Mouse (Mus musculus) liver, embryonic 14 days (tissue): ENCODE measurements around the gene Zcchc8. TPM values are rescaled to one million over a fixed set of nuclear protein-coding genes. Genes with fewer than 3 reads are reported as not detected.

Experiments
- polyA plus RNA-seq: library from polyadenylated mRNA; depleted of rRNA; stranded (reverse); fragments of >200 nt; gene quantifications from 2 replicates; pipeline ENCODE4 v1.2.3, GENCODE M21; 2012; rRNA removed

The Zcchc8 gene
- 25.3 and 26.7 TPM in 2 replicates for polyA plus RNA-seq

DNA sequence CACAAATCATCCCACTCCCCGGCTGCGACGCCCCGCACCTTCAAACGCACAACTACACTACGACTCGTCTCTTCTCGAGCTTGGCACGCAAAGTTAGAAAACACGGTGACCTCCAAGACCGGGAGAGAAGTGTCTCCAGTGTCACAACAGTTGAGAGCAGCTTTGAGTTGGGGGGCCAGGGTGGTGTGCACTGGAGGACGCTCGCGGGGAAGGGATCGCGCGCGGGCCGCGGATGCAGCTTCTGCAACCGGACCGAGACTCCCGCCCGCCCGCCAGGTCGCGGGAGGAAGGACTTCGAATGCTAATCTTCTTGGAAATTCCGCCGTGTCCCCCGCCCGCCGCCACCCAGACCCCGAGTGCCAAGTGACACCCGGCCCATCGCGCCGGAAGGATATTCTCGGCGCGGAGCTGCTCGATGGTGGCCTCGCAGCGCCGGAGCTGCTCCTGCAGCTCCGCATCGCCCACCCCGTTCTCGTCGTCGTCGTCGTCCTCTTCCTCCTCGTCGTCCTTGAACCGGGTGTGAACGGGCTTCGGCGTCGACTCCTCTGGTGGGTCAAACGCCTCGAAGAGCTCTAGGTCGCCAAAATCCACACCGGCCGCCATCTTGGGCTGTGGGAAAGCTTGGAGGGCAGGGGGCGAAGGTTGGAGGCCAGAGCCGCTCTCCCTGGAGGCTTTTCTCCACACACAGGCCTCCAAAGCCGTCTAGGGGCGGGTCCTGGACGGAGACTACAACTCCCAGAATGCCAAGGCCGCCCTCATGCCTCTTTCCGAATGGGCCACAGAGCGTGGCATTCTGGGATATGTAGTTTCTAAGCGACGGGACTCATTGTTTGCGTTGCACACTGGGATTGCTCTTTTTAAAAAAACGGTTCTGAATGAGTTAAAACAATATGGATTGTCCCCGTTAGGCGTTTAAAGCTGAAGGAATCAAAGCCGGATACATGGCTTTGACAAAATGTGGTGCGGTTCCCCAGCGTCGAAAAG, at the start of gene Zcchc8:
Gene Zcchc8, minus strand, starts transcription at position 773 of the 984 bp plus-strand sequence.

DNA sequence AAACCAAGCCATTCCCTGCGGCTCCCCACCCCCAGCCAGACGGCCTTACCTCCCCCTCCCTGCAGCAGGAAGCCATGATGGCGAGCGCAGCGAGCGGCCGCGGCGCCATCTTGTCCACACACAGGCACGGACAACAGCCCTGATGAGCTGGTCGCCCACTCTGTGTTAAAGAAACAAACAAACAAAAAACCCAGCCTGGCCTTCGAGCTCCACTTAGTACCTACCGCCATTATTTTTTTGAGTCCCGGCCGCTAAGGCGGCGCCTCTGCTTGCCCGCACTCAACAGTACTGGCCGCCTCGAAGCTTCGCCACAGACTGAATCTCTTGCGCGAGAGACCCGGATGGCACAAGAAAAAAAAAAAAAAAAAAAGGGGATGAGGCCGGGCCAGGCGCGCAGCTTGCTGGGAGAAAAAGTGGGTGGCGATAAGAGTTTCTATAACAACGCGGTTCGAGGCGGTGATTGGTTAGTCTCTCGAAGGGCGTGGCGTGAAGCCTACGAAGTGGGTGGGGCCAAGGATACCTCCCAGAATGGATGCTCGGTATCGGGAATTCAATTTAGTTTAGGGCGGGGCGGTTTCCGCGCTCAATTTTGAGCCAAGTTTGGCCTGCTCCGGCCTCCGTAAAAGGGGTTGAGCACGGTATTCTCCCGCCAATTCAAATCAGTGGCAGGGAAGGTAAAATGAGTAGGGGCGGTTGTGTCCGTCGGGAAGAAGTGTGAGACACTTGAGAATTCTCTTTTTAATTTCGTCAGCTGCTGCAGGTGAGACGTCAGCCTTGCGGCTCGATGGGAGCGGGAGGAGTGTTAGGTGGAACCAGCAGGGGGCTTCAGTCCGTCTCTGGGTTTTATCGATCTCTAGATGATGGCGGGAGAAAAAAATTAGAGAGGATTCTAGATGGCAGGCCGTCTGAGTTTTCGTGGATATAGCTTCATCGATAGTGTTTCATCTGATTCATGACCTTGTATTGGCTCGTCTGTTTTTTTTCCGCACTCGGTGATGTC, 28.5 kb upstream of the Zcchc8 start, which contains the start of the genes Rsrc2 and Kntc1:
Gene Rsrc2, minus strand, starts transcription at position 350 of the 1,000 bp plus-strand sequence.
Gene Kntc1, plus strand, starts transcription at position 652 of the 1,000 bp plus-strand sequence.

DNA sequence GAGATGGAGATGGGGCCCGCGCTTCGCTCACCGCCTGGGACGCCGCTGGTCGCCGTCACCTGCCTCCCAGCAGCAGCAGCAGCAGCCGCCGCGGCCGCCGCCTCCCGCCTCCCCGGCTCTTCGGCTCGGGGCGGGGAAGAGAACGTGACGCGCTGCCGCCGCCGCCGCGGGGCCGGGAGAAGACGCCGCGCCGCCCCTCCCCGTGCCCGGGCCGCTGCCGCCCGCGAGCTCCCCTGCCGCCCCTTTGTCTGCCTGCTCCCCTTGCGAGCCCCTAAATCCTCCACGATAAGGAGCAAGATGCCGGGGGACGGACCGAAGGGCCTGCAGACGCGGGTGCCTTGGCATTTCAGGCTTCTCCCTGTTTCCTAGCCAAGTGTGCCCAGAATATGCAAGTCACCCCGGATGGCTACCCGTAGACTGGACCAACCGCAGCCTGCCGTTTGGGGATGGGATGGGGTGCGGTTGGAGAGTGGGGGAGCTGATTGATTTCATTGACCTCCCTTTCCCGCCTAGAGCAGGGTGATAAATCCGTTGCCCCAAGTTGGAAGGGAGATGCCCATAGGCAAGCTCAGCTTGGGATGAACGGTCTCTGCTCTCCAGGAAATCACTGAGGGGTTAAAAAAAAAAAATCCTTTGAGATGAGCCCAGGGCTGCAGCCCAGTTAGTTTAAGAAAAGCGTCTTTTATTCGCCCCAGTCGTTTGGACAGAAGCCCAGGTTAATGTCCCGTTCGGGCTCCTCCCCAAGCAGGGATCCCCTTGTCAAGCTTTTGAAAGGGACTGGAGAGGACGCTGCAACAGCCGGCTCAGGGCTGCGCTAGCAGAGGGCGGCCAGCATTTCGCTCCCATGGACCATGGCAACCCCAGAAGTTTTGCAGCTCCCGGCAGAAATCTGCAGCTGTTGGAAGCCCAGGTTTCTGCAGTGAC, 36.4 kb downstream of the Zcchc8 start, which contains the start of gene Clip1:
Gene Clip1, minus strand, starts transcription at position 398 of the 924 bp plus-strand sequence.

Other genes with a start within 250 kb of the Zcchc8 start
- gene Lrrc43, start 231.8 kb downstream of the Zcchc8 start, polyA plus RNA-seq: not detected in 2 replicates
- gene Il31, start 231.6 kb downstream of the Zcchc8 start, polyA plus RNA-seq: not detected in 2 replicates
- not detected in 2 replicates for gene B3gnt4, start 210.6 kb downstream of the Zcchc8 start, polyA plus RNA-seq
- gene Diablo, start 196.9 kb downstream of the Zcchc8 start, polyA plus RNA-seq: 34.8 and 40.2 TPM in 2 replicates
- 0.42 and 0.98 TPM in 2 replicates for gene Gm49027, start 195.6 kb downstream of the Zcchc8 start, polyA plus RNA-seq
- gene Vps33a, start 148.1 kb downstream of the Zcchc8 start, polyA plus RNA-seq: 8.8 and 10.5 TPM in 2 replicates
- gene Clip1, start 36.5 kb downstream of the Zcchc8 start, polyA plus RNA-seq: 5.9 and 7.0 TPM in 2 replicates
- 43.6 TPM in 2 replicates for gene Rsrc2, start 28.3 kb upstream of the Zcchc8 start, polyA plus RNA-seq
- 19.9 and 25.5 TPM in 2 replicates for gene Kntc1, start 28.6 kb upstream of the Zcchc8 start, polyA plus RNA-seq
- gene Hcar2, start 144.4 kb upstream of the Zcchc8 start, polyA plus RNA-seq: 0.16 and 0.20 TPM in 2 replicates
- gene Hcar1, start 158.9 kb upstream of the Zcchc8 start, polyA plus RNA-seq: 0.05 and 0.07 TPM in 2 replicates
- gene Denr, start 186.1 kb upstream of the Zcchc8 start, polyA plus RNA-seq: 21.9 and 23.9 TPM in 2 replicates
- 0.27 and 0.51 TPM in 2 replicates for gene Gm43518, start 206.3 kb upstream of the Zcchc8 start, polyA plus RNA-seq
- gene Ccdc62, start 209.6 kb upstream of the Zcchc8 start, polyA plus RNA-seq: 2.7 and 4.0 TPM in 2 replicates